In genomic region chr1:162510013-162510356, GRCm38 (mm10) we compare ENCODE assay signal across 17 mouse cellular contexts. TPM values are rescaled to one million over a fixed set of nuclear protein-coding genes. Genes with fewer than 3 reads are reported as not detected.
DNase-seq lines count a peak whose midpoint lies in the region; ATAC-seq and TF ChIP-seq lines count a peak whose summit lies in the region.
"Had no signal": no experiment of that assay in that cellular context is flagged by ENCODE, and none has a peak within 500 bp of the region (broad histone marks: within the 10 kb centered on the region; RNA-seq: fewer than 3 reads in every experiment).

No protein-coding gene starts in this region.

- no peaks in the 10 kb centered on the region for H3K27me3 ChIP-seq in heart, embryonic 13.5 days (replicated peaks)
- no peaks in the 10 kb centered on the region for H3K27me3 ChIP-seq in CH12.LX (replicated peaks)
- no peaks in the 10 kb centered on the region for H3K27me3 ChIP-seq in liver, embryonic 16.5 days (ENCODE audit: control insufficient read depth, insufficient read depth, low read depth, low read length)
- H3K27me3 ChIP-seq: hindbrain, embryonic 13.5 days; kidney, embryonic 15.5 days; limb, embryonic 12.5 days; midbrain, embryonic 13.5 days; Patski had no signal

- TF ChIP-seq EP300 in CH12.LX (IDR thresholded peaks at IDR 0.05; ENCODE audit: low read length) = no peak

- in situ Hi-C loops in CH12.LX (cut with MboI; ENCODE audit: low pct_ligation_motif_present, low pct_unique_long_range_greater_than_20kb, low sequenced_read_pairs) = no loop called here

- TF ChIP-seq RAD21 in CH12.LX (IDR thresholded peaks at IDR 0.05; ENCODE audit: low read depth, low read length) = no peak

- H3K4me2 ChIP-seq in heart, embryonic 13.5 days = peak overlapping the region; percentile 27; the same call in 1 of the 2 replicates
- H3K4me2 ChIP-seq in CH12.LX (ENCODE audit: insufficient read depth, low read depth, poor library complexity, severe bottlenecking) = peak overlapping the region; percentile 81
- H3K4me2 ChIP-seq in liver, embryonic 16.5 days (ENCODE audit: low read depth, low read length) = no peak overlapping the region
- H3K4me2 ChIP-seq: heart, embryonic 11.5 days; hindbrain, embryonic 13.5 days; kidney, embryonic 15.5 days; limb, embryonic 12.5 days; midbrain, embryonic 13.5 days had no signal

- H3K36me3 ChIP-seq in heart, embryonic 13.5 days = no peaks in the 10 kb centered on the region
- no peaks in the 10 kb centered on the region for H3K36me3 ChIP-seq in CH12.LX (replicated peaks in 1 of 2; ENCODE audit: control insufficient read depth in 1 of 2, insufficient read depth in 1 of 2, low read length in 1 of 2)
- H3K36me3 ChIP-seq in liver, embryonic 16.5 days (ENCODE audit: control insufficient read depth, insufficient read depth) = no peaks in the 10 kb centered on the region
- H3K36me3 ChIP-seq: hindbrain, embryonic 13.5 days; kidney, embryonic 15.5 days; limb, embryonic 12.5 days; midbrain, embryonic 13.5 days had no signal

- H3K9me3 ChIP-seq in heart, embryonic 13.5 days = no peaks in the 10 kb centered on the region
- no peaks in the 10 kb centered on the region for H3K9me3 ChIP-seq in CH12.LX (replicated peaks; ENCODE audit: low read length)
- no peaks in the 10 kb centered on the region for H3K9me3 ChIP-seq in liver, embryonic 16.5 days (replicated peaks; ENCODE audit: control insufficient read depth, low read length)
- H3K9me3 ChIP-seq: hindbrain, embryonic 13.5 days; kidney, embryonic 15.5 days; limb, embryonic 12.5 days; midbrain, embryonic 13.5 days had no signal

- no peak for DNase-seq in heart, postnatal 14 days
- DNase-seq in CH12.LX (ENCODE audit: extremely low read depth) = peak; percentile 29
- peak; percentile 18 for DNase-seq in c-Kit-positive CD71-positive TER-119-positive erythroid progenitor cells, embryonic 14.5 days (ENCODE audit: low spot score)
- no peak for DNase-seq in left cerebral cortex, postnatal 10 days (ENCODE audit: extremely low spot score in 1 of 2, low spot score in 2 of 2)
- no peak for DNase-seq in adrenal gland, postnatal 36 days

- H3K9ac ChIP-seq in heart, embryonic 13.5 days = no peak overlapping the region
- no peak overlapping the region for H3K9ac ChIP-seq in CH12.LX (ENCODE audit: insufficient read depth, low read depth)
- H3K9ac ChIP-seq in liver, embryonic 16.5 days (ENCODE audit: low read depth, low read length) = no peak overlapping the region
- H3K9ac ChIP-seq: hindbrain, embryonic 13.5 days; kidney, embryonic 15.5 days; limb, embryonic 12.5 days; midbrain, embryonic 13.5 days had no signal

- no peak for TF ChIP-seq POLR2A in CH12.LX (IDR thresholded peaks at IDR 0.05; ENCODE audit: low read depth, low read length)

- H3K27ac ChIP-seq in heart, embryonic 13.5 days (replicated peaks) = no peak overlapping the region
- H3K27ac ChIP-seq in CH12.LX (ENCODE audit: insufficient read depth, low read depth) = no peak overlapping the region
- no peak overlapping the region for H3K27ac ChIP-seq in liver, embryonic 16.5 days (ENCODE audit: low read length)
- H3K27ac ChIP-seq: hindbrain, embryonic 13.5 days; kidney, embryonic 15.5 days; left cerebral cortex, adult 2 months; limb, embryonic 12.5 days; midbrain, embryonic 13.5 days had no signal

- no peak for TF ChIP-seq CTCF in CH12.LX (conservative IDR thresholded peaks at IDR 0.05 in 1 of 2, IDR thresholded peaks at IDR 0.05 in 1 of 2; ENCODE audit: low read depth in 2 of 2, low read length in 2 of 2)

- 44% methylated on average over 2 of the region's 2 CpGs for WGBS in heart, embryonic 13.5 days
- 21% methylated on average over 2 of the region's 2 CpGs for WGBS in liver, embryonic 16.5 days (ENCODE audit: insufficient replicate concordance)

- H3K4me3 ChIP-seq in heart, embryonic 13.5 days = no peak overlapping the region
- no peak overlapping the region for H3K4me3 ChIP-seq in CH12.LX (replicated peaks in 1 of 3; ENCODE audit: low read depth in 2 of 3, low read length in 2 of 3, poor library complexity in 1 of 3)
- H3K4me3 ChIP-seq in liver, embryonic 16.5 days (ENCODE audit: low read depth, low read length) = no peak overlapping the region
- H3K4me3 ChIP-seq: hindbrain, embryonic 13.5 days; kidney, embryonic 15.5 days; left cerebral cortex, adult 2 months; limb, embryonic 12.5 days; midbrain, embryonic 13.5 days had no signal

- no peak for ATAC-seq in heart, embryonic 13.5 days (ENCODE audit: extremely low read depth, insufficient number of reproducible peaks, low FRiP score, low TSS enrichment)
- ATAC-seq in liver, embryonic 16.5 days (ENCODE audit: low read depth) = peak; percentile 67
- ATAC-seq in monocyte, adult 5-6 weeks (replicated peaks; ENCODE audit: insufficient number of reproducible peaks, low FRiP score, low TSS enrichment, poor library complexity, severe bottlenecking) = no peak
- ATAC-seq: activated CD4-positive, CD25-positive, alpha-beta regulatory T cell, adult 4 months; forebrain, embryonic 14.5 days; midbrain, embryonic 13.5 days had no signal

- intact Hi-C loops in heart, postnatal 14 days (cut with DNase I) = loop anchor here (5.0 kb wide), 1 partner anchor 33 kb away; the partner anchor contains the start of gene Dnm3
- intact Hi-C loops in left cerebral cortex, postnatal 10 days (cut with DNase I) = no loop called here

- H3K4me1 ChIP-seq in heart, embryonic 13.5 days = peaks cover 12% of the 10 kb centered on the region
- peaks cover 6 to 23% of the 10 kb centered on the region in 2 experiments for H3K4me1 ChIP-seq in CH12.LX (ENCODE audit: control insufficient read depth in 1 of 2, insufficient read depth in 2 of 2)
- peaks cover 3% of the 10 kb centered on the region for H3K4me1 ChIP-seq in liver, embryonic 16.5 days (ENCODE audit: control insufficient read depth, low read depth, low read length)
- H3K4me1 ChIP-seq: hindbrain, embryonic 13.5 days; kidney, embryonic 15.5 days; limb, embryonic 12.5 days; midbrain, embryonic 13.5 days had no signal

- dilution Hi-C loops in CH12.LX (cut with MboI; ENCODE audit: extremely low pct_ligation_motif_present, extremely low pct_unique_long_range_greater_than_20kb, low sequenced_read_pairs) = no loop called here

- H3K79me2 ChIP-seq in CH12.LX (replicated peaks; ENCODE audit: control insufficient read depth, extremely low read depth, insufficient read depth, poor library complexity, severe bottlenecking) = no peaks in the 10 kb centered on the region

TF ChIP-seq in CH12.LX, 34 proteins besides CTCF, POLR2A, EP300 and RAD21:
- no peak for TF ChIP-seq POLR2AphosphoS2 (IDR thresholded peaks at IDR 0.05; ENCODE audit: low read depth, low read length)
- TF ChIP-seq IRF4 (IDR thresholded peaks at IDR 0.05; ENCODE audit: low read depth, low read length) = no peak
- TF ChIP-seq TCF12 (IDR thresholded peaks at IDR 0.05; ENCODE audit: low read depth, low read length) = no peak
- TF ChIP-seq E2F4 (IDR thresholded peaks at IDR 0.05; ENCODE audit: insufficient replicate concordance, low read depth, low read length) = no peak
- TF ChIP-seq ETS1 (conservative IDR thresholded peaks at IDR 0.05; ENCODE audit: low read depth, low read length) = no peak
- no peak for TF ChIP-seq SMC3 (IDR thresholded peaks at IDR 0.05; ENCODE audit: low read depth, low read length)

RNA-seq across cellular contexts. Expression of gene Dnm3, which starts 32.2 kb away (rescaled TPM):
- 1.3 and 1.4 TPM in 2 replicates for polyA plus RNA-seq in heart, embryonic 13.5 days (2015; fragmentation: Nextera tagmentation; extraction: Ambion mirVana)
- total RNA-seq in heart, postnatal 14 days (2021) = 10 to 100 TPM; 11.1 to 14.9 TPM
- 5.1 and 6.9 TPM in 2 replicates for total RNA-seq in CH12.LX (2012; rRNA removed)
- total RNA-seq in CH12.LX (2014; rRNA removed) = 3.6 and 4.0 TPM in 2 replicates
- polyA plus RNA-seq in CH12.LX (2012; ENCODE audit: insufficient read length, low read depth) = 9.5 and 10.3 TPM in 2 replicates
- polyA plus RNA-seq in liver, embryonic 16.5 days (2015; fragmentation: Nextera tagmentation; extraction: Ambion mirVana) = 1.5 TPM in 2 replicates
- total RNA-seq in monocyte, adult 5-6 weeks (2017) = 0.97 to 1.5 TPM in 2 of 3 replicates, not detected in the other
- 10 to 100 TPM; 74.5 to 81.2 TPM for total RNA-seq in left cerebral cortex, postnatal 10 days (2021)
- total RNA-seq in adrenal gland, postnatal 36 days (2021) = 10 to 100 TPM in 1 of 2 experiments, 1 to 10 TPM in 1; 7.9 to 17.7 TPM

RNA-seq across cellular contexts. Expression of gene Mettl13, which starts 38.4 kb away (rescaled TPM):
- 11.7 and 11.9 TPM in 2 replicates for polyA plus RNA-seq in heart, embryonic 13.5 days (2015; fragmentation: Nextera tagmentation; extraction: Ambion mirVana)
- 1 to 10 TPM; 4.6 to 5.9 TPM for total RNA-seq in heart, postnatal 14 days (2021)
- 22.8 and 31.5 TPM in 2 replicates for total RNA-seq in CH12.LX (2012; rRNA removed)
- total RNA-seq in CH12.LX (2014; rRNA removed) = 23.8 and 26.8 TPM in 2 replicates
- polyA plus RNA-seq in CH12.LX (2012; ENCODE audit: insufficient read length, low read depth) = 54.5 and 58.5 TPM in 2 replicates
- 7.3 and 8.0 TPM in 2 replicates for polyA plus RNA-seq in liver, embryonic 16.5 days (2015; fragmentation: Nextera tagmentation; extraction: Ambion mirVana)
- total RNA-seq in monocyte, adult 5-6 weeks (2017) = 7.9 to 16.9 TPM (median 12.3 TPM) in 3 replicates
- total RNA-seq in left cerebral cortex, postnatal 10 days (2021) = 10 to 100 TPM; 11.4 to 14.4 TPM
- 10 to 100 TPM; 15.5 to 18.4 TPM for total RNA-seq in adrenal gland, postnatal 36 days (2021)

Comparison
In these comparisons a context has a peak if more than half of its experiments do, and no peak if none do; other contexts are left out.
1. DNase-seq: peak in CH12.LX (single experiment) and c-Kit-positive CD71-positive TER-119-positive erythroid progenitor cells, embryonic 14.5 days (single experiment); none in heart, postnatal 14 days (0 of 2), left cerebral cortex, postnatal 10 days (0 of 2) and adrenal gland, postnatal 36 days (0 of 2).
2. RNA of gene Dnm3, which starts 32.2 kb away (total RNA-seq): 74.5 to 81.2 TPM in left cerebral cortex, postnatal 10 days; 7.9 to 17.7 TPM in adrenal gland, postnatal 36 days, 11.1 to 14.9 TPM in heart, postnatal 14 days, 3.6 to 6.9 TPM in CH12.LX and 0.97 to 1.5 TPM in monocyte, adult 5-6 weeks; every median in the first group is over 4 times any median in the second.